Mouse (Mus musculus) heart, postnatal 4 days (tissue): ENCODE measurements around the gene Armh3. TPM values are rescaled to one million over a fixed set of nuclear protein-coding genes. Genes with fewer than 3 reads are reported as not detected.
"Not testable (repeated sequence)": the region's sequence is repeated elsewhere in the genome, so short reads cannot be mapped to it uniquely, and the experiment has no call there.

Experiments used
- DNase-seq: peaks from one replicate; pipeline ENCODE4 v3.0.0; 2021
- total RNA-seq, 2 experiments: library from RNA; stranded (reverse); gene quantifications; 2 replicates each; pipeline ENCODE4 v1.2.3; 2021

Armh3 gene
- total RNA-seq, 2 experiments from 2014 or later = 14.8 to 16.9 TPM

- DNase-seq = peak; percentile 63
Measured at GRCm38 (mm10) chr19:45815831-45816405, 182.4 kb downstream of the Armh3 start, which contains the start of gene Kcnip2. Gene Kcnip2 (minus strand): TSS chr19:45816061.

GRCm38 (mm10) chr19:45815170-45815569 lies 183.1 kb downstream of the Armh3 start:
- DNase-seq = no peak

DNA sequence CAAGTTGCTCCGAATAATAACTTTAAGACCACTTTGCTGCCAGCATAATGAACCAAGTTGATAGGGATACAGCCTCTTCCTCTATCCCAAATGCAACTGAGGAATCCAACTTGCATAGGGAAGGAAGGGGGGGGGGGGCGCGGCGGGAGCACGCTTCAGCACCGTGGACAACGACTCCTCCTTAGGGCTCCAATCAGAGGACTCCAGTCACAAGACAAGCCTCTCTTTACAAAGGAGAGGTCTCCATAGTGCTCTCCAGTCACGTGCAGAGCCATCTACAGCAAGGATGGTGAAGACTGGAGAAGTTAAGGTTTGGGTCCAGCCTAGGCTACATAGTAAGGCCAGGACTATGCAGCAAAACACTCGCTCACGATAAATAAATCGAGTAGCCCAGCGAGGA lies 184.5 kb downstream of the Armh3 start:
- peak; percentile 39 for DNase-seq

- DNase-seq = peak; percentile 91
Measured at GRCm38 (mm10) chr19:45813263-45813662, 185.0 kb downstream of the Armh3 start.

DNA sequence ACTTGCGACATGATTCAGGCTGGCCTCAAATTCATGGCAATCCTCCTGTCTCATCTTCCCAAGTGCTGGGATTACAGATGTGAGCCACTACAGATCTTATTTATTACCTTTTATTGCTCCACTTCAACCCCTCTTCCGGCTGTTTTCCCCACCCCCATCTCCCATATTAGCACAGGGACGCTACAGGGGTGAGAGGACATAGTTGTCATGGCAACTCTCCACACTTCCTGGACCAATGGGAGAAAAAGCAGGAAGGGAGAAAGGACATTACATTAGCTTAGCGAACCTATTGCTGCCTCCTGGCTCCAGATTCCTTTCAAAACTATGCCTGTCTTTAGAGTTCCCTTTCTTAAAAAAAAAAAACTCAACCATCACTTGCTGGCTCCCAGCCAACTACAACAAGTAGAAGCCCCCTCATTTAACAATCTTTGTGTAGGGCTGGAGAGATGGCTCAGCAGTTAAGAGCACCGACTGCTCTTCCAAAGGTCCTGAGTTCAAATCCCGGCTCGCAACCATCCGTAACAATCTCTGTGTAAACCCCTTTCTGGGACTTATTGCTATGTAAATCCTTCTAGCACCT lies 185.5 kb downstream of the Armh3 start:
- DNase-seq = no peak

DNA sequence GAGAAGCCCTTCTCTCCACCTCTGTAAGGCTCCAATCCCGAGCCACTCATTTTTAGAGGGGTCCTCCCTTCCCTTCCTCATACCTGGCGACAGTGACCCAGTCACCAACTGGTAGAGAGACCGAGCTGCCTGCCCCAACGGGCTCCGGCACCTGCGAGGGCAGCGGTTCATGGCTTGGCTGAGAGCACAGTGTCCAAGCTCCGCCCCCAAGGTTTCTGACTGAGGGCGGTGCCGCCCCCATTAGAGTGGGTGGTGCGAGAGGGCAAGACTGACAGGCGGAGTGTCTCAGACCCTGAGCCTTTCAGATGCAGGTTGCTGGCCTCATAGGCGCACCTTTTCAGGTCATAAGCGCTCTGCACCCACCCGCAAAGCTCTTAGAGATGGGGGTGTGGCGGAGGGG lies 186.2 kb downstream of the Armh3 start:
- DNase-seq = peak; percentile 52

- DNase-seq = no peak
Measured at GRCm38 (mm10) chr19:45811028-45811674, 187.1 kb downstream of the Armh3 start.

- DNase-seq = no peak
Measured at GRCm38 (mm10) chr19:45807732-45808131, 190.6 kb downstream of the Armh3 start.

DNA sequence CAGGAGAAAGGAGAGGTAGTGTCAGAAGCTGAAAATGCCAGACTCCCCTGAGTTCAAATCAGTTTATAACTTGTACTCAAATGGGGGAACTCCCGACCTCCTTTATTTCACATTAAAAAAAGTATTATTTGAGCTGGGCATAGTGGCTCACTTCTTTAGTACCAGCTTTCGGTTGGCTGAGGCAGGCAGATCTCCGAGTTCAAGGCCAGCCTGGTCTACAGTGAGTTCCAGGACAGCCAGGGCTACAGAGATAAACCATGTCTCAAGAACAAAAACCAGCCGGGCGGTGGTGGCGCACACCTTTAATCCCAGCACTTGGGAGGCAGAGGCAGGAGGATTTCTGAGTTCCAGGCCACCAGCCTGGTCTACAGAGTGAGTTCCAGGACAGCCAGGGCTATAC lies 192.5 kb downstream of the Armh3 start:
- DNase-seq = not testable (repeated sequence)

DNA sequence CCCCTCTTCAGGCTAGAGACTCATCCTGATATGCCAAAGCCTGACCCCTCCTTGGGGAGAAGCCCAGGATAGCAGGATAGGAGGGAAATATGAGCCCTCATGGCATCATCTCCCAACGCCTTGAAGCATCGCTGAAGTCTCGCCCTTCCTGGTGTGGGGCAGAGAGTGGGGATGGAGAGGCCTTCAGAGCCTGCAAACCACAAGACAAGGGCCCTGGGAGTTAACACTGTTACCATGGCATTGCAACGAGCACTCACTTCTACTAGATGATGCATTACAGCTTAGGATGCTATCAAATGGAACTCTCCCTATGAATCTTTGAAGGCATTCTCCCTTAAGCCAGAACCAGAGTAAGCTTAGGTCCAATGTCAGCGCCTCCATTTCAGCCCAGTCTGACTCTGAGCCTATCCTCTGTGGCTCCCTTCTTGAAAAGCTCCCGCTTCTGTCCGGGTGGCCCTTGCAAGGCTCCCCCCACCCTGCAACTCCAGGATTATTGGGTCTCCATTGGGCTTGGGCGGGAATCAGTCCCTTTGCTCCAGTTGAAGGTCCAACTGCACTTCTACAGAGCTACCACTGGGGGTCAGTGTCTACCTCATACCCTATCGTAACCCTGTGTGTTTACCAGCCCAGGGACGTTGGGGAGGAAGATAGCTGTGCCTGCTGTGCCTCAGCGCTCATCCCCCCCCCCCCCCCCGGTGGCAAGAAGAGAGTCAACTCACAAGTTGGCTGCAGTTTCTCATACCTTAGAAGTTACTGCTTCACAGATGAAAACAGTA lies 193.5 kb downstream of the Armh3 start:
- DNase-seq = peak; percentile 36

DNA sequence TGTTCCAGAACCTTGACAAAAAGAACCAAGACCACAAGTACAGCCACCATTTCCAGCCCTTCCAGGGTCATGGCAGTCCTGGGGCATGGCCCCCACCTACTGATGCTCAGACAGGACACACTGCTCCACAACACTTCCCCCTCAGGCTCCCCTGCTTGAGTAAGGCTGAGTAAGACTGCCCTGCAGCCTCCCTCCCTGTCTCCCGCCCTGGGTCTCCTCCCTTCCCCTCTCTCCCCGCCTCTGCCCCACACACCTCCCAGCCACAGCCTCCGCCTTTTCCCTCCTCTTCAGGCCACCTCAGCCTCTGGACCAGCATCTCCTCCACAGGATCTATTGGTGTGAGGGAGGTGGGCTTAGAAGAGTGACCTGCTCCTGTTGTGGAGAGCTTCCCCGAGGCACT lies 194.9 kb downstream of the Armh3 start:
- no peak for DNase-seq

- no peak for DNase-seq
Measured at GRCm38 (mm10) chr19:45802702-45803101, 195.6 kb downstream of the Armh3 start.

GRCm38 (mm10) chr19:45796879-45797278 lies 201.4 kb downstream of the Armh3 start:
- DNase-seq = no peak

GRCm38 (mm10) chr19:45796061-45796556 lies 202.2 kb downstream of the Armh3 start:
- no peak for DNase-seq

- DNase-seq = no peak
Measured at GRCm38 (mm10) chr19:45795406-45795944, 202.8 kb downstream of the Armh3 start.

DNA sequence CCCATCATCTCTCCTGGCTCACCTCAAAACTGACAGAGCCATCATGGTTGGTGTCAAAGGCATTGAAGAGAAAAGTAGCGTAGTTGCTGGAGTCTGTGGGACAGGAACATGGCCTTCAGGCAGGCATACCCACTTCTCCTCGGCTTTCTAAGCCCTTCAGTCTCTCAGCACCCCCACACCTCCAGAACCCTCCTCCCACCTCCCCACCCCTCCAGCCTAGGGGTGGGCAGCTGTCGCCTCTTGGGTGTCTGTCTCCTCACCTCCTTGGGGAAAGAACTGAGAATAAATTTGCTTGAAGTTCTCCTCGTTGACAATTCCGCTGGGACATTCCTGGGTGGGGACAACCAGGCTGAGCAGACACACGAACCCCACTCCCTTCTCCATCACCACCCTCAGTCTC lies 203.6 kb downstream of the Armh3 start:
- no peak for DNase-seq

GRCm38 (mm10) chr19:45792404-45792803 lies 205.9 kb downstream of the Armh3 start:
- DNase-seq = no peak

DNA sequence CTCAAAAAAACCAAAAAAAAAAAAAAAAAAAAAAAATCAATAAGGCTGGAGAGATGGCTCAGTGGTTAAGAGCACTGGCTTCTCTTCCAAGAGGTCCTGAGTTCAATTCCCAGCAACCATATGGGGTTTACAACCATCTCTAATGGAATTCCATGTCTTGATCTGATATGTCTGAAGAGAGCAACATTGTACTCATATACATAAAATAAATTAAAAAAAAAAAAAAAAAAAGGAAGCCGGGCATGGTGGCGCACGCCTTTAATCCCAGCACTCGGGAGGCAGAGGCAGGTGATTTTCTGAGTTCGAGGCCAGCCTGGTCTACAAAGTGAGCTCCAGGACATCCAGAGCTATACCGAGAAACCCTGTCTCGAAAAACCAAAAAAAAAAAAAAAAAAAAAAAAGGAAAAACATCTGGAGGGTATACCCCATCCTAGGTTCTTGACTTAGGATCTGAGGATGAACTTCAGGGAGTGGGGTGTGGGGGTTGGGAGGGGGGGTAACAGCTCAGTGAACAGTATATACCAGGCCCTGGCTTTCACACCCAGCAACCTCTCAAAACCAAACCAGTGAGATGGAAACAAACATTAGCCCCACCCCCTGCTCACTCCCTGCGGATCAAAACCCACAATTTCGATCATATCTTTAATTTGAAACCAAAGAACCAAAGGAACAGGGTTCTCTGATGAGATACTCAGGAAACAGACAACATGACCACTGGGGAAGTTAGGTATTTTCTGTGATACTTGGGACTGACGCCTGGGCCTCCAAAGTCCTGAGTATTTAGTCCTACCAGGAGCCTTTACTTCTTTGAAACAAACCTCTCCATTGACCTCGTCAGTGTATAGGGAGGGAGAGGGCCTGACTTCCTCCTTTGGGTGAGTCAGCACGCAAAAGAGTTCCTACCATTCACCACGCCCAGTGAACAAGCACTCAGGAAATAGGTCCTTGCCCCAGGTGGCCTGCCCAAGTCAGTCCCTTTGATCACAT lies 208.1 kb downstream of the Armh3 start:
- no peak for DNase-seq

DNA sequence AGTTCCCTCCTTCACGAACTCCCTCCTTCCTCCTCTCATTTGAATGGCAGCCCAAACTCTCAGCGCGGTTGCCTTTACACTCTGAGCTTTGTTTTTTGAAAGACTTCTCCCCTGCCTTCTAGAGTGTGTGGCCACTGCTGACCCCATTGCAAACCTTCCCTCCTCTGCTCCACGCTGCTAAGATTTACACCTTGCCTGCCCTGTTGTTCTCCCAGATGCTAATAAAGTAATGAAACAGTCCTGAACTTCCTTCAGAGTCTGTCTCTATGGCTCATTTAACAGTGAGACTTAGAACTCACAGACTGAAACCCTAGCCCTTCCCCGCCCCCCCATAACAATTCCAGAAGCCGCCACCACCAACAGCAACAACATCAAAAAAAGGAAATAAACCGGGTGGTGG lies 208.9 kb downstream of the Armh3 start:
- no peak for DNase-seq

DNA sequence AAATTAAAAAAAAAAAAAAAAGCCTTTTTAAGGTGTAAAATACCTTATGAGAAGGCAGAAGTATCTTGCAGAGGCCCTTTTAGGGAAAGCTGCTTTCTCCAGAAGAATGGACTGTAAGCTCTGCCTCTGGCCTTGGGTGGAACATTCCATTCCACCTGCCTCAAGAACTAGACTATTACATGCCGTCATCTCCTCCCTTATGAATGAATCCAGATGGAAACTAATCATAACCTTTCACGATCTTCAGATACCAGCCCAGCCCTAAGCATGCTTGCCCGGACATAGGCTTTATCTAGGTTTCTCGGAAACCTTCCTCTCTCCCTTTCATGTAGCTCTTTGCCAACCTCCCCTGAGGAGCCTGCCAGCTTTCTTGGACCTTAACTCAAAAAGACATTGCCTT lies 210.0 kb downstream of the Armh3 start:
- no peak for DNase-seq

- no peak for DNase-seq
Measured at GRCm38 (mm10) chr19:45787450-45787849, 210.8 kb downstream of the Armh3 start.

DNA sequence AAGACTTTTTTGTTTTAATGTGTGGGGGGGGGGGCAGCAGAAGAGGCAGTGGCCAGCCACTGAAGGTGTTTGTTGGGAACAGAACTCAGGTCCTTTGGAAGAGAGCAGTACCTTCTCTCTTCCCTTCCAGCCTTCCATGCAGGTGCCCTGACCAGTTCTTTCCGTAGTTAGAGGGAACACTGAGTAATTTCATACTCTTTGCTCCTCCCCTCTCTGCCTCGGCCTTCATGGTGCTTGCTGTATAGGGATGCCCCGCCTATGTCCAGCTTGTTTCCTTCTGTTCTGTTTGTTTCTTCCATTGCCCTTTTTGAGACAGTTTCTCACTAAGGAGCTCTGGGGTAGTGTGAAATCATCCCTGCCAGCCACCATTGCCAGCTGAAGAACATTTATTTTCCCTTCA lies 212.8 kb downstream of the Armh3 start:
- DNase-seq = no peak
